Mouse (Mus musculus) midbrain, embryonic 16.5 days (tissue): ENCODE data around the gene Smim24. TPM values are rescaled to one million over a fixed set of nuclear protein-coding genes. Genes with fewer than 3 reads are reported as not detected.

Source experiments
- ATAC-seq: fragments of 200-750 bp; cut with Nextera tagmentation; 2 replicates; pipeline ENCODE4 v1.8.0; 2017; ENCODE audit warnings: moderate TSS enrichment
- H3K27ac ChIP-seq: fragments of 300-500 bp; sonication (generic); 2 replicates; pipeline ENCODE4 v1.5.1; 2014; ENCODE audit warnings: mild to moderate bottlenecking, low read length, mixed read lengths
- H3K27me3 ChIP-seq: fragments of 300-500 bp; sonication (generic); 2 replicates; pipeline ENCODE4 v1.6.1; 2014; ENCODE audit warnings: low read depth, low read length, mixed read lengths; ENCODE audit not compliant: control insufficient read depth, insufficient read depth
- H3K36me3 ChIP-seq: fragments of 300-500 bp; sonication (generic); 2 replicates; pipeline ENCODE4 v1.6.1; 2014; ENCODE audit warnings: mild to moderate bottlenecking, low read length, moderate library complexity, mixed read lengths; ENCODE audit not compliant: control insufficient read depth, insufficient read depth
- H3K4me1 ChIP-seq: fragments of 300-500 bp; sonication (generic); 2 replicates; pipeline ENCODE4 v1.6.1; 2014; ENCODE audit warnings: mild to moderate bottlenecking, low read length, mixed read lengths; ENCODE audit not compliant: control insufficient read depth, insufficient read depth
- H3K4me2 ChIP-seq: fragments of 300-500 bp; sonication (generic); 2 replicates; pipeline ENCODE4 v1.6.1; 2014; ENCODE audit warnings: mild to moderate bottlenecking, low read length, mixed read lengths
- H3K4me3 ChIP-seq: fragments of 300-500 bp; sonication (generic); 2 replicates; pipeline ENCODE4 v1.5.1; 2014; ENCODE audit warnings: low read depth, mild to moderate bottlenecking, low read length, moderate library complexity, mixed read lengths
- H3K9ac ChIP-seq: fragments of 300-500 bp; sonication (generic); 2 replicates; pipeline ENCODE4 v1.6.1; 2014; ENCODE audit warnings: low read depth, low read length, mixed read lengths
- H3K9me3 ChIP-seq: fragments of 300-500 bp; sonication (generic); replicated peaks from 2 replicates; pipeline ENCODE4 v1.6.1; 2014; ENCODE audit warnings: mild to moderate bottlenecking, low read length, mixed read lengths; ENCODE audit not compliant: control insufficient read depth, poor library complexity, severe bottlenecking
- WGBS: fragments of 180-500 bp; shearing (Covaris S2); extraction: QIAGEN DNeasy Blood & Tissue Kit; methylation state at CpG from one replicate; pipeline ENCODE4 v1.1.7; 2014; 5-methylcytosine and 5-hydroxymethylcytosine counted together
- polyA plus RNA-seq: library from polyadenylated mRNA; unstranded; fragments of >200 nt; fragmentation: Nextera tagmentation; extraction: Ambion mirVana; gene quantifications from 2 replicates; pipeline ENCODE4 v1.2.1, GENCODE M21; 2015

The Smim24 gene
- polyA plus RNA-seq, 1 experiment from 2014 or later = 1.4 TPM

GRCm38 (mm10) chr10:81377362-81377664 lies 15.5 kb upstream of the Smim24 start:
- H3K9me3 ChIP-seq = no peaks in the 10 kb centered on the region
- H3K4me2 ChIP-seq = peak overlapping the region; percentile 94
- WGBS = 58% methylated on average over 2 of the region's 2 CpGs
- H3K27ac ChIP-seq = no peak overlapping the region
- H3K36me3 ChIP-seq = peaks cover 2% of the 10 kb centered on the region; the same call in 1 of the 2 replicates
- H3K4me1 ChIP-seq = peaks cover 24% of the 10 kb centered on the region
- ATAC-seq = no peak
- peak overlapping the region; percentile 79 for H3K4me3 ChIP-seq
- H3K9ac ChIP-seq = peak overlapping the region; percentile 90
- H3K27me3 ChIP-seq = no peaks in the 10 kb centered on the region

GRCm38 (mm10) chr10:81377793-81378552 lies 14.9 kb upstream of the Smim24 start, which contains the start of gene Fzr1:
Gene Fzr1 (minus strand): TSS chr10:81378516.
- H3K4me2 ChIP-seq = peak within 1 kb of the TSS; percentile 94
- peaks cover 24% of the 10 kb centered on the region for H3K4me1 ChIP-seq
- H3K9ac ChIP-seq = peak within 1 kb of the TSS; percentile 90
- no peaks in the 10 kb centered on the region for H3K27me3 ChIP-seq
- 2% methylated on average over 35 of the region's 59 CpGs for WGBS
- H3K4me3 ChIP-seq = peak within 1 kb of the TSS; percentile 79
- peak within 1 kb of the TSS; percentile 84 for H3K27ac ChIP-seq
- H3K9me3 ChIP-seq = no peaks in the 10 kb centered on the region
- ATAC-seq = peak; percentile 61
- peaks cover 2% of the 10 kb centered on the region; the same call in 1 of the 2 replicates for H3K36me3 ChIP-seq

GRCm38 (mm10) chr10:81378553-81379182 lies 14.2 kb upstream of the Smim24 start:
- WGBS = under 1% methylated on average over 46 of the region's 46 CpGs

GRCm38 (mm10) chr10:81379183-81379553 lies 13.7 kb upstream of the Smim24 start:
- H3K4me3 ChIP-seq = peak overlapping the region; percentile 79
- peak overlapping the region; percentile 43 for H3K9ac ChIP-seq
- 57% methylated on average over 3 of the region's 3 CpGs for WGBS
- H3K27me3 ChIP-seq = no peaks in the 10 kb centered on the region
- peak overlapping the region; percentile 75 for H3K27ac ChIP-seq
- no peak; the same call in 1 of the 2 replicates for ATAC-seq
- no peaks in the 10 kb centered on the region for H3K36me3 ChIP-seq
- peaks cover 24% of the 10 kb centered on the region for H3K4me1 ChIP-seq
- H3K9me3 ChIP-seq = no peaks in the 10 kb centered on the region
- H3K4me2 ChIP-seq = peak overlapping the region; percentile 58

More at GRCm38 (mm10) chr10:81378553-81379182, 14.2 kb upstream of the Smim24 start:
- ATAC-seq = peak; percentile 96
- Histone ChIP-seq H3K4me1 (peaks cover 24% of the 10 kb centered on the region), H3K9ac (peak overlapping the region; percentile 43), H3K4me2 (peak overlapping the region; percentile 58), H3K9me3 (no peaks in the 10 kb centered on the region), H3K27ac (peak overlapping the region; percentile 75), H3K4me3 (peak overlapping the region; percentile 79), H3K36me3 (no peaks in the 10 kb centered on the region), H3K27me3 (no peaks in the 10 kb centered on the region)

- H3K4me1 ChIP-seq = peaks cover 26% of the 10 kb centered on the region
- no peaks in the 10 kb centered on the region for H3K27me3 ChIP-seq
- no peak overlapping the region for H3K4me3 ChIP-seq
- H3K36me3 ChIP-seq = no peaks in the 10 kb centered on the region
- H3K4me2 ChIP-seq = no peak overlapping the region
- H3K27ac ChIP-seq = no peak overlapping the region
- ATAC-seq = no peak
- H3K9ac ChIP-seq = no peak overlapping the region
- WGBS = 91% methylated on average over 6 of the region's 6 CpGs
- no peaks in the 10 kb centered on the region for H3K9me3 ChIP-seq
Observed at GRCm38 (mm10) chr10:81379809-81380378, 13.0 kb upstream of the Smim24 start.

GRCm38 (mm10) chr10:81382039-81382438 lies 10.8 kb upstream of the Smim24 start:
- Histone ChIP-seq H3K9me3 (no peaks in the 10 kb centered on the region), H3K4me1 (peaks cover 24% of the 10 kb centered on the region), H3K27ac (no peak overlapping the region), H3K36me3 (peaks cover 5% of the 10 kb centered on the region; the same call in 1 of the 2 replicates), H3K9ac (0 out of 2 replicates have a peak overlapping the region, but pooled peaks have one; percentile 3), H3K4me2 (no peak overlapping the region), H3K27me3 (no peaks in the 10 kb centered on the region), H3K4me3 (no peak overlapping the region)
- ATAC-seq = no peak
- 82% methylated on average over 5 of the region's 5 CpGs for WGBS

- ATAC-seq = peak; percentile 95
- peak within 1 kb of the TSS; percentile 69 for H3K4me3 ChIP-seq
- peak within 1 kb of the TSS; percentile 84 for H3K9ac ChIP-seq
- H3K27me3 ChIP-seq = no peaks in the 10 kb centered on the region
- peak within 1 kb of the TSS; percentile 85 for H3K27ac ChIP-seq
- H3K4me1 ChIP-seq = peaks cover 17% of the 10 kb centered on the region
- 7% methylated on average over 53 of the region's 54 CpGs for WGBS
- peak within 1 kb of the TSS; percentile 98 for H3K4me2 ChIP-seq
- peaks cover 12% of the 10 kb centered on the region for H3K36me3 ChIP-seq
- H3K9me3 ChIP-seq = no peaks in the 10 kb centered on the region
Observed at GRCm38 (mm10) chr10:81383802-81384604, 8.8 kb upstream of the Smim24 start, which contains the start of the genes Dohh and Gm48551. Gene Dohh (plus strand): TSS chr10:81384428. Gene Gm48551 (plus strand): TSS chr10:81384466.

- H3K9ac ChIP-seq = peak overlapping the region; percentile 84
- H3K27ac ChIP-seq = peak overlapping the region; percentile 85
- no peaks in the 10 kb centered on the region for H3K9me3 ChIP-seq
- under 1% methylated on average over 19 of the region's 19 CpGs for WGBS
- no peaks in the 10 kb centered on the region for H3K27me3 ChIP-seq
- H3K4me1 ChIP-seq = peaks cover 13% of the 10 kb centered on the region
- peak; percentile 29 for ATAC-seq
- peak overlapping the region; percentile 69 for H3K4me3 ChIP-seq
- peaks cover 12% of the 10 kb centered on the region for H3K36me3 ChIP-seq
- peak overlapping the region; percentile 98 for H3K4me2 ChIP-seq
Observed at GRCm38 (mm10) chr10:81384605-81384982, 8.3 kb upstream of the Smim24 start.
